ENCODE assay signal across 7 mouse cellular contexts in genomic region chr17:29614115-29615023, GRCm38 (mm10). TPM values are rescaled to one million over a fixed set of nuclear protein-coding genes. Genes with fewer than 3 reads are reported as not detected.
DNase-seq lines count a peak whose midpoint lies in the region; ATAC-seq and TF ChIP-seq lines count a peak whose summit lies in the region.

Gene Rnf8 (plus strand): TSS chr17:29614790.
Gene Gm28043 (plus strand): TSS chr17:29614876.

- peak within 1 kb of the TSS; percentile 98 for H3K9ac ChIP-seq in intestine, postnatal 0 days (ENCODE audit: low read depth, low read length)
- peak within 1 kb of the TSS; percentile 97 for H3K9ac ChIP-seq in midbrain, embryonic 12.5 days (replicated peaks)

- no peaks in the 10 kb centered on the region for H3K27me3 ChIP-seq in embryonic facial prominence, embryonic 10.5 days (replicated peaks; ENCODE audit: low read depth, poor library complexity, severe bottlenecking)
- H3K27me3 ChIP-seq in intestine, postnatal 0 days (replicated peaks; ENCODE audit: control insufficient read depth, insufficient read depth, low read length) = no peaks in the 10 kb centered on the region
- H3K27me3 ChIP-seq in midbrain, embryonic 12.5 days = no peaks in the 10 kb centered on the region
- no peaks in the 10 kb centered on the region for H3K27me3 ChIP-seq in small intestine, adult 2 months (ENCODE audit: control insufficient read depth, insufficient read depth, low read length)

- peaks cover 42% of the 10 kb centered on the region for H3K4me1 ChIP-seq in embryonic facial prominence, embryonic 10.5 days
- H3K4me1 ChIP-seq in intestine, postnatal 0 days (replicated peaks; ENCODE audit: control insufficient read depth, insufficient read depth, low read length) = peaks cover 3% of the 10 kb centered on the region; the same call in 1 of the 2 replicates
- H3K4me1 ChIP-seq in midbrain, embryonic 12.5 days = peaks cover 31% of the 10 kb centered on the region
- H3K4me1 ChIP-seq in small intestine, adult 2 months (ENCODE audit: control insufficient read depth, insufficient read depth, insufficient read length, low read length) = peaks cover 12% of the 10 kb centered on the region; the same call in 1 of the 2 replicates

- no peaks in the 10 kb centered on the region for H3K9me3 ChIP-seq in embryonic facial prominence, embryonic 10.5 days
- H3K9me3 ChIP-seq in intestine, postnatal 0 days (ENCODE audit: control insufficient read depth) = no peaks in the 10 kb centered on the region
- no peaks in the 10 kb centered on the region for H3K9me3 ChIP-seq in midbrain, embryonic 12.5 days

- H3K4me3 ChIP-seq in embryonic facial prominence, embryonic 10.5 days = peak within 1 kb of the TSS; percentile 100
- H3K4me3 ChIP-seq in intestine, postnatal 0 days (ENCODE audit: low read depth, low read length) = peak within 1 kb of the TSS; percentile 97
- peak within 1 kb of the TSS; percentile 96 for H3K4me3 ChIP-seq in midbrain, embryonic 12.5 days
- H3K4me3 ChIP-seq in small intestine, adult 2 months (ENCODE audit: low read depth, low read length) = peak within 1 kb of the TSS; percentile 91

- peak; percentile 97 for DNase-seq in adrenal gland, postnatal 10 days
- peak; percentile 96 for DNase-seq in embryonic facial prominence, embryonic 10.5 days (ENCODE audit: low spot score)
- peak; percentile 42 for DNase-seq in gonadal fat pad, adult 2 months (ENCODE audit: low read depth)
- DNase-seq in left cerebral cortex, postnatal 4 days = peak; percentile 95

- H3K36me3 ChIP-seq in embryonic facial prominence, embryonic 10.5 days (replicated peaks) = peaks cover 24% of the 10 kb centered on the region
- peaks cover 3% of the 10 kb centered on the region; the same call in 1 of the 2 replicates for H3K36me3 ChIP-seq in intestine, postnatal 0 days (ENCODE audit: control insufficient read depth, insufficient read depth)
- H3K36me3 ChIP-seq in midbrain, embryonic 12.5 days = peaks cover 12% of the 10 kb centered on the region; the same call in 1 of the 2 replicates
- H3K36me3 ChIP-seq in small intestine, adult 2 months (ENCODE audit: control insufficient read depth, insufficient read depth, low read length) = peaks cover 3% of the 10 kb centered on the region; the same call in 1 of the 2 replicates

- peak; percentile 86 for TF ChIP-seq POLR2A in small intestine, adult 2 months (IDR thresholded peaks at IDR 0.05; ENCODE audit: low read depth, low read length)

- intact Hi-C loops in left cerebral cortex, postnatal 4 days (cut with DNase I) = loop anchor here (10.0 kb wide), 1 partner anchor 270 kb away; no protein-coding TSS in a partner anchor

- 2% methylated on average over 52 of the region's 52 CpGs for WGBS in embryonic facial prominence, embryonic 10.5 days
- WGBS in intestine, postnatal 0 days = under 1% methylated on average over 52 of the region's 52 CpGs
- WGBS in midbrain, embryonic 12.5 days = 3% methylated on average over 52 of the region's 52 CpGs
- WGBS in small intestine, adult 2 months = under 1% methylated on average over 52 of the region's 52 CpGs

- peak; percentile 94 for ATAC-seq in intestine, postnatal 0 days
- peak; percentile 91 for ATAC-seq in midbrain, embryonic 12.5 days (ENCODE audit: low FRiP score, low read depth)

- H3K4me2 ChIP-seq in intestine, postnatal 0 days (replicated peaks; ENCODE audit: low read depth) = peak within 1 kb of the TSS; percentile 82
- peak within 1 kb of the TSS; percentile 91 for H3K4me2 ChIP-seq in midbrain, embryonic 12.5 days (replicated peaks)

- peak within 1 kb of the TSS; percentile 97 for H3K27ac ChIP-seq in embryonic facial prominence, embryonic 10.5 days (replicated peaks)
- H3K27ac ChIP-seq in intestine, postnatal 0 days (ENCODE audit: low read depth, low read length) = peak within 1 kb of the TSS; percentile 96
- peak within 1 kb of the TSS; percentile 96 for H3K27ac ChIP-seq in midbrain, embryonic 12.5 days (replicated peaks)
- H3K27ac ChIP-seq in small intestine, adult 2 months (ENCODE audit: insufficient read depth, low read depth, low read length) = peak within 1 kb of the TSS; percentile 70

- peak; percentile 77 for TF ChIP-seq CTCF in intestine, postnatal 0 days (IDR thresholded peaks at IDR 0.05; ENCODE audit: low read depth)
- TF ChIP-seq CTCF in small intestine, adult 2 months (IDR thresholded peaks at IDR 0.05; ENCODE audit: extremely low read depth, insufficient read length, insufficient replicate concordance, low read depth, low read length) = peak; percentile 87; the same call in 1 of the 2 replicates

RNA-seq across cellular contexts. Expression of gene Rnf8, which starts in this region (rescaled TPM):
- 10 to 100 TPM; 43.1 to 50.7 TPM for total RNA-seq in adrenal gland, postnatal 10 days (2021)
- 117 and 119 TPM in 2 replicates for polyA plus RNA-seq in embryonic facial prominence, embryonic 10.5 days (2016; fragmentation: Nextera tagmentation; extraction: Ambion mirVana)
- polyA plus RNA-seq in gonadal fat pad, adult 2 months (2012; rRNA removed) = 23.1 and 23.2 TPM in 2 replicates
- polyA plus RNA-seq in intestine, postnatal 0 days (2015; fragmentation: Nextera tagmentation; extraction: Ambion mirVana) = 26.7 and 29.1 TPM in 2 replicates
- total RNA-seq in left cerebral cortex, postnatal 4 days (2021) = 10 to 100 TPM; 63.0 to 64.2 TPM
- 98.2 and 101 TPM in 2 replicates for polyA plus RNA-seq in midbrain, embryonic 12.5 days (2016; fragmentation: Nextera tagmentation; extraction: Ambion mirVana)
- polyA plus RNA-seq in small intestine, adult 2 months (2012; rRNA removed) = 7.2 and 18.2 TPM in 2 replicates

RNA-seq across cellular contexts. Expression of gene Gm28043, which starts in this region (rescaled TPM):
- total RNA-seq in adrenal gland, postnatal 10 days (2021) = 1 to 10 TPM; 2.3 to 4.6 TPM
- 2.3 and 3.5 TPM in 2 replicates for polyA plus RNA-seq in embryonic facial prominence, embryonic 10.5 days (2016; fragmentation: Nextera tagmentation; extraction: Ambion mirVana)
- polyA plus RNA-seq in gonadal fat pad, adult 2 months (2012; rRNA removed) = 0.99 and 1.8 TPM in 2 replicates
- polyA plus RNA-seq in intestine, postnatal 0 days (2015; fragmentation: Nextera tagmentation; extraction: Ambion mirVana) = 0.81 and 0.82 TPM in 2 replicates
- 1 to 10 TPM; 4.9 to 5.5 TPM for total RNA-seq in left cerebral cortex, postnatal 4 days (2021)
- 5.0 TPM in 2 replicates for polyA plus RNA-seq in midbrain, embryonic 12.5 days (2016; fragmentation: Nextera tagmentation; extraction: Ambion mirVana)
- 0.20 and 0.28 TPM in 2 replicates for polyA plus RNA-seq in small intestine, adult 2 months (2012; rRNA removed)

Comparison
In these comparisons a context has a peak if more than half of its experiments do, and no peak if none do; other contexts are left out.
1. Peak in every context shown above with its lines: DNase-seq, ATAC-seq, H3K4me3 ChIP-seq and H3K27ac ChIP-seq.
2. DNase-seq: peak in every context shown above with its lines; median percentile 97 in adrenal gland, postnatal 10 days; 96 in embryonic facial prominence, embryonic 10.5 days; 95 in left cerebral cortex, postnatal 4 days; 42 in gonadal fat pad, adult 2 months.